Mouse (Mus musculus): ENCODE measurements around the gene Gm42742. TPM values are rescaled to one million over a fixed set of nuclear protein-coding genes. Genes with fewer than 3 reads are reported as not detected.

Gene Gm42742
- polyA plus RNA-seq, 1 experiment from 2014 or later = 10.7 TPM

DNA sequence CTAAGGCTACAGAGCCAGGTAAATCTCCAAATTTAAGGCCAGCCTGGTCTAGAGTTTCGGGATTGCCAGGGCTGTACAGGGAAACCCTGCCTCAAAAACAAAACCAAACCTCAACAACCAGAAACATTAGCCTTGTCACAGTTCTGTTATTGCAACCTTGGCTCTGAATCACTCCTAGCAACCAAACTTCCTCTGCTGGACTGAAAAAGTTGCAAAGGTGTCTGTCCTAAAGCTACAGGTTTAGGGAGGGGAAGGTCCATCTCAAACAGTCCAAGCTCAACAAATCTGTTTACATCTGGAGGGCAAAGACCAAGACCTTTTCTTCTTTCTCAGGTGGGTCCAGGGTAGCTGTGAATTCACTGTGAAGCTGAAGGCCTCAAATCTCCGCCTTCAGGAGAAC, 9.8 kb downstream of the Gm42742 start:
- 74% methylated on average over 2 of the region's 2 CpGs for WGBS (ENCODE audit: insufficient replicate concordance)
- no peaks in the 10 kb centered on the region for H3K9me3 ChIP-seq (replicated peaks; ENCODE audit: control insufficient read depth, low read length)
- peaks cover 9% of the 10 kb centered on the region; the same call in 1 of the 2 replicates for H3K36me3 ChIP-seq (ENCODE audit: control insufficient read depth, insufficient read depth)
- no peaks in the 10 kb centered on the region for H3K27me3 ChIP-seq (ENCODE audit: control insufficient read depth, insufficient read depth, low read depth, low read length)
- no peak overlapping the region for H3K27ac ChIP-seq (ENCODE audit: low read length)
- no peak overlapping the region for H3K9ac ChIP-seq (ENCODE audit: low read depth, low read length)
- peaks cover 50% of the 10 kb centered on the region for H3K4me1 ChIP-seq (ENCODE audit: control insufficient read depth, low read depth, low read length)
- no peak overlapping the region for H3K4me2 ChIP-seq (ENCODE audit: low read depth, low read length)
- no peak for ATAC-seq (ENCODE audit: low read depth)
- H3K4me3 ChIP-seq (ENCODE audit: low read depth, low read length) = no peak overlapping the region

DNA sequence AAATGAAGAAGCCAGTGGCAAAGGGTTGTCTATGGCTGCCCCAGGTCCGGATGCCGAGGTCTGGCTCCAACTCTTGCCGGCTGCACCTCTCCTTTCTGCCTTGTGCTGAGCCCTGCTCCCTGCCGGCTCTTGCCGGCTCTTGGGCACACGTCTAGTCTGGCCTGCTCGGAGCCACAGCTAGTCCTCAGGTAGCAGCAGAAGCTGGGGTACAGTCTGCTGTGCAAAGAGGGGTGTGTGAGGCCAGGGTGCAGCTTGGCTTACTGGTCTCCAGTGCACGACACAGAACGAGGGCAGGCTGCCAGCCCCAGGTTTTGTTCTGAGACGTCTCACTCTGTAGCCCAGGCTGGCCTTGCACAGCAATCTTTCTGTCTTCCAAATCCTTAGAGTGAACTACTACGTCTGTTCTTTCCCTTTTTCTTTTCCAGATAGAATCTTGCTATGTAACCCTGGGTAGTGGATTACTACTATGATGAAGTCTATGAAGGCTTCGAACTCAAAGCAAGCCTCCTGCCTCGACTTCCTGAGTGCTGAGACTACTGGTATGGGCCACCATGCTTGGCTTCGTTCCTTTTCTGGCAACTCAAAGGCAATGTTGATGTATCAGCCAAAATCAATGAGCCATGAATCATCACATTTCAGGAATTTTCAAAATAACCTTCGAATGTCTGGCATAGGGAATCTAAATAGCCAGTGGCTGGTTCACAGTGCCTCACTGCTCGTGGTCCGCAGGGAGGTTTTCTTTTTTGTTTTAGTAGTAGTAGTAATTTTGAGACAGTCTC, 11.4 kb downstream of the Gm42742 start:
- Histone ChIP-seq H3K4me3 (ENCODE audit: low read depth, low read length) (no peak overlapping the region), H3K9me3 (replicated peaks; ENCODE audit: control insufficient read depth, low read length) (no peaks in the 10 kb centered on the region), H3K27me3 (ENCODE audit: control insufficient read depth, insufficient read depth, low read depth, low read length) (no peaks in the 10 kb centered on the region), H3K4me2 (ENCODE audit: low read depth, low read length) (0 out of 2 replicates have a peak overlapping the region, but pooled peaks have one; percentile 49), H3K36me3 (ENCODE audit: control insufficient read depth, insufficient read depth) (peaks cover 6% of the 10 kb centered on the region; the same call in 1 of the 2 replicates), H3K9ac (ENCODE audit: low read depth, low read length) (peak overlapping the region; percentile 10; the same call in 1 of the 2 replicates), H3K27ac (ENCODE audit: low read length) (peak overlapping the region; percentile 87), H3K4me1 (ENCODE audit: control insufficient read depth, low read depth, low read length) (peaks cover 37% of the 10 kb centered on the region)
- WGBS (ENCODE audit: insufficient replicate concordance) = 76% methylated on average over 17 of the region's 17 CpGs
- no peak for ATAC-seq (ENCODE audit: low read depth)

DNA sequence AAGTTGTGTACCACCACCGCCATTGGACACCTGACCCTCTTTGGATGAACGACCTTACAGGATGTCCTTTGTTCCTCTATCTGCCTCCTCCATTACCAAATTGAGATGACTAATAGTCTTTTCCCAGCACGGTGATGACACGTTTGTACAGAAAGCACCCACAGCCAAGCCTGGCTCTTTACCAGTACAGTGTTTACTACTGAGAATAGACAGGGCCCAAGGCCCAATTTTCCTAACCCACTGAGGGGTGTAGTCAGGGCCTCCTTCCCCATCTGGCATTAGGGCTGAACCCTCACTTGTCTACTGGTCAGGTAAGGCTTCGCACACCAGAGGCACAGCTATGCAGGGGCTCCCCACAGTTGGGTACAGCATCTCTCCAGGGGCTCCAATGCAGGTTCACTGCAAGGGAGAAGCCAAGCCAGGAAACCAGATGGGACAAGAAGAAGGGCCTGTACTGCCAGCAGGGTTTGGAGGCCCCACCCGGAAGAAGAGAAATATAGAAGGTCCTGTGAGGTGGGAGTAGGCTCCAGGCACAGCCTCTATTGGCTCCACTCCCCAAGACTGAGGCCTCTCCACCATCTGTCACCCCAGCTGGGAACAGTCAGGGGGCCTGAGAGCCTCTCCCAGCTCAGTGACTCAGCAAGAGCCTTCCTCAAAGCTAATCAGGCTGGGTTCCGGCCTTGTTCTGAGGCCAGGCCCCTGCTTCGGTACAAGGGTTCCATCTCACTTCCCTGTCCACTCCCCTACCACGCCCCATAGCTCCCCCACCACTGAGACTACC, 12.5 kb downstream of the Gm42742 start:
- Histone ChIP-seq H3K4me1 (ENCODE audit: control insufficient read depth, low read depth, low read length) (peaks cover 28% of the 10 kb centered on the region), H3K27me3 (ENCODE audit: control insufficient read depth, insufficient read depth, low read depth, low read length) (no peaks in the 10 kb centered on the region), H3K27ac (ENCODE audit: low read length) (peak overlapping the region; percentile 87), H3K4me3 (ENCODE audit: low read depth, low read length) (no peak overlapping the region), H3K36me3 (ENCODE audit: control insufficient read depth, insufficient read depth) (peaks cover 5% of the 10 kb centered on the region; the same call in 1 of the 2 replicates), H3K9ac (ENCODE audit: low read depth, low read length) (peak overlapping the region; percentile 54), H3K9me3 (replicated peaks; ENCODE audit: control insufficient read depth, low read length) (no peaks in the 10 kb centered on the region), H3K4me2 (ENCODE audit: low read depth, low read length) (peak overlapping the region; percentile 49)
- ATAC-seq (ENCODE audit: low read depth) = peak; percentile 92
- 33% methylated on average over 9 of the region's 9 CpGs for WGBS (ENCODE audit: insufficient replicate concordance)

DNA sequence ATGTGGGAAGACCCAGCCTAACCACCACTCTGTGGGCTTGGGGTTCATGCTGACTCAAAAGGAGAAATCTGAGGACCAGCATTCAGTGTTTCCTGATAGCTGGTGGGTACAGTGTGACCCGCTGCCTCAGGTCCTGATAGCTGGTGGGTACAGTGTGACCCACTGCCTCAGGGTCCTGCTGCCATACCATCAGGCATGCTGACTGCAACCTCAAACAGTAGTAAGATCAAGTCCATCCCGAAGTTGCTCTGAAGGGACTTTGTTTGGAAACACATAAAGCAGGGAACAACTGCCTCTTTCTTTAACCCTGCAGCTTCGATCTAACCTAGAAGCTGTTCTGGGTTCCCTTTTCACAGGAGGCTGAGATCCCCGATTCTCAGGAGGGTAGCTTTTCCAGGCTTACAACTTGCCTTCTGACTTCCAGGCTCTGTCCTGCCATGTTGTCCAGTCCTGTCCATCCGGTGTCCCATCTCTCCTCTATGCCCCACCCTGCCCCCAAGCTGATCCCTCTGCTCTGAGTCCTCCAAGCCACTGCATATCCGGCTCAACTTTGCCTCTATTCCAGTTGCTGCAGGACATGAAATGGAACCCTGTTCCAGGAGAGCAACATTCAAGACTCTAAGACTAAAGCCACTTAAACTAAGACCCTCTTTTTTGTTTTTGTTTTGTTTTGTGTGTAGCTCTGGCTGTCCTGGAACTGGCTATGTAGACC, 13.4 kb downstream of the Gm42742 start:
- no peaks in the 10 kb centered on the region for H3K9me3 ChIP-seq (replicated peaks; ENCODE audit: control insufficient read depth, low read length)
- no peak for ATAC-seq (ENCODE audit: low read depth)
- 80% methylated on average over 6 of the region's 6 CpGs for WGBS (ENCODE audit: insufficient replicate concordance)
- H3K36me3 ChIP-seq (ENCODE audit: control insufficient read depth, insufficient read depth) = no peaks in the 10 kb centered on the region
- no peak overlapping the region for H3K9ac ChIP-seq (ENCODE audit: low read depth, low read length)
- H3K27ac ChIP-seq (ENCODE audit: low read length) = no peak overlapping the region
- H3K27me3 ChIP-seq (ENCODE audit: control insufficient read depth, insufficient read depth, low read depth, low read length) = no peaks in the 10 kb centered on the region
- peaks cover 25% of the 10 kb centered on the region for H3K4me1 ChIP-seq (ENCODE audit: control insufficient read depth, low read depth, low read length)
- H3K4me2 ChIP-seq (ENCODE audit: low read depth, low read length) = no peak overlapping the region
- H3K4me3 ChIP-seq (ENCODE audit: low read depth, low read length) = no peak overlapping the region

DNA sequence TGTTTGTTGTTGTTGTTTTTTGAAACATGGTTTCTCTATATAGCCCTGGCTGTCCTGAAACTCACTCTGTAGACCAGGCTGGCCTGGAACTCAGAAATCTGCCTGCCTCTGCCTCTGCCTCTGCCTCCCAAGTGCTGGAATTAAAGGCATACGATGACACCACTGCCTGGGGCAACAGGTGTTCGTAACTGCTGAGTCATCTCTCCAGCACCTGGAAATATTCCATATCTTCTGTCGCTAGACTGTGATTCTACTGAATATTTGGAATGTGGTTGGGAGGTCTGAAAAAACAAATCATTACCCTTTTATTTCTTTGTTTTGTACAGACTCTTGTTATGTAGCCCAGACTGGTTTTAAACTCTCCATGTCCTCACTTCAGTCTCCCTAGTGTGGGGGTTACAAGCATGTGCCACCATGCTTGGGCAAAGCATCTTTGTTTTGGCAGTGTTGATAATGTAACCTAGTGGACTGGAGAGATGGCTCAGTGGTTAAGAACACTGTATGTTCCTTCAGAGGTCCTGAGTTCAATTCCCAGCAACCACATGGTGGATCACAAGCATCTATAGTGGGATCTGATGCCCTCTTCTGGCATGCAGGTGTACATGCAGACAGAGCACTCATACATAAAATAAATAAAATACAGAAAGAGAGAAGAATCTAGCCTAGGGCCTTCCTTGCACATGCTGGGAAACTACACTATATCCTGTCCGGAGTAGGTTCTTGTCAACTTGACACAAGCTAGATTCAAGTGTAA, 16.6 kb downstream of the Gm42742 start:
- H3K9me3 ChIP-seq (replicated peaks; ENCODE audit: control insufficient read depth, low read length) = no peaks in the 10 kb centered on the region
- no peaks in the 10 kb centered on the region for H3K27me3 ChIP-seq (ENCODE audit: control insufficient read depth, insufficient read depth, low read depth, low read length)
- no peaks in the 10 kb centered on the region for H3K36me3 ChIP-seq (ENCODE audit: control insufficient read depth, insufficient read depth)
- no peak for ATAC-seq (ENCODE audit: low read depth)
- no peak overlapping the region for H3K27ac ChIP-seq (ENCODE audit: low read length)
- peaks cover 20% of the 10 kb centered on the region for H3K4me1 ChIP-seq (ENCODE audit: control insufficient read depth, low read depth, low read length)
- WGBS (ENCODE audit: insufficient replicate concordance) = 82% methylated on average over 4 of the region's 4 CpGs
- H3K4me2 ChIP-seq (ENCODE audit: low read depth, low read length) = no peak overlapping the region
- no peak overlapping the region for H3K9ac ChIP-seq (ENCODE audit: low read depth, low read length)
- no peak overlapping the region for H3K4me3 ChIP-seq (ENCODE audit: low read depth, low read length)

DNA sequence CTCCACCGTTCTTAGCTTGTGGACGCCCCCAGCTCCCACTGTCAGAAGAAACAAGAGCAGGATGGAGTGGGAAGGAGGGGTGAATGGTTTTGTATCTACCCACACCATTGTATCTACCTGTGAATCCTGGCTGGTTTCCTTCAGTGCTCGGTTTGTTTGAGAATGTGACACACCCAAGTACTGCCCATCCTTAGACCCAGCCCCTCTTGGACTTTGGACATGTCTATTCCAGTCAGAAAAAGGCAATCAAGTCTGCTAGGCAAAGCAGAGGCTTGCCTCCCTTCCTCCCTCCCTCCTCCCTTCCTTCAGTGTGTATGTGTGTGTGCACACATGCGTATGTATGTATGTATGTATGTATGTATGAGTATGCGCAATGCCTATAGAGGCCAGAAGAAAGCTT, 17.3 kb downstream of the Gm42742 start:
- WGBS (ENCODE audit: insufficient replicate concordance) = 70% methylated on average over 5 of the region's 5 CpGs
- Histone ChIP-seq H3K9ac (ENCODE audit: low read depth, low read length) (no peak overlapping the region), H3K4me1 (ENCODE audit: control insufficient read depth, low read depth, low read length) (peaks cover 13% of the 10 kb centered on the region), H3K36me3 (ENCODE audit: control insufficient read depth, insufficient read depth) (no peaks in the 10 kb centered on the region), H3K9me3 (replicated peaks; ENCODE audit: control insufficient read depth, low read length) (no peaks in the 10 kb centered on the region), H3K4me3 (ENCODE audit: low read depth, low read length) (no peak overlapping the region), H3K27ac (ENCODE audit: low read length) (no peak overlapping the region), H3K4me2 (ENCODE audit: low read depth, low read length) (no peak overlapping the region), H3K27me3 (ENCODE audit: control insufficient read depth, insufficient read depth, low read depth, low read length) (no peaks in the 10 kb centered on the region)
- no peak for ATAC-seq (ENCODE audit: low read depth)

DNA sequence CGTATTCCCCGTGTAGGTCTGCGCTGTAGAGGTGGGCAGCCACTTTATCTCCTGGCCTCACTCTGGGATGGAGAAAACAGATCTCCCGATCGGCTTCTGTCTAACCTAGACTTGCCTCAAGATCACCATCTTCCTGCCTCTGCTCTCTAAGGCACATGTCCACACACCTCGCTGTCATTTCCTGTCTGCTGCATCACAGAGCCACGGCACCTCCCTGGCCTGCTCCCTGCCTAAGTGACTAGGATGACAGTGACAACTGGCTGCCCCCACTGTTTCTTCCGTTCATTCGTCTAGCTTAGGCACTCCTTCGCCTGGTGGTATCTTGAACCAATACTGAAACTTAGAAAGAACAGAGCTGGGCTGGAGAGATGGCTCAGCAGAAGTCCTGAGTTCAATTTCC, 21.3 kb downstream of the Gm42742 start:
- Histone ChIP-seq H3K9me3 (replicated peaks; ENCODE audit: control insufficient read depth, low read length) (no peaks in the 10 kb centered on the region), H3K27ac (ENCODE audit: low read length) (no peak overlapping the region), H3K4me3 (ENCODE audit: low read depth, low read length) (no peak overlapping the region), H3K27me3 (ENCODE audit: control insufficient read depth, insufficient read depth, low read depth, low read length) (no peaks in the 10 kb centered on the region), H3K4me2 (ENCODE audit: low read depth, low read length) (no peak overlapping the region), H3K36me3 (ENCODE audit: control insufficient read depth, insufficient read depth) (no peaks in the 10 kb centered on the region), H3K4me1 (ENCODE audit: control insufficient read depth, low read depth, low read length) (no peaks in the 10 kb centered on the region), H3K9ac (ENCODE audit: low read depth, low read length) (no peak overlapping the region)
- no peak for ATAC-seq (ENCODE audit: low read depth)
- WGBS (ENCODE audit: insufficient replicate concordance) = 52% methylated on average over 10 of the region's 10 CpGs

DNA sequence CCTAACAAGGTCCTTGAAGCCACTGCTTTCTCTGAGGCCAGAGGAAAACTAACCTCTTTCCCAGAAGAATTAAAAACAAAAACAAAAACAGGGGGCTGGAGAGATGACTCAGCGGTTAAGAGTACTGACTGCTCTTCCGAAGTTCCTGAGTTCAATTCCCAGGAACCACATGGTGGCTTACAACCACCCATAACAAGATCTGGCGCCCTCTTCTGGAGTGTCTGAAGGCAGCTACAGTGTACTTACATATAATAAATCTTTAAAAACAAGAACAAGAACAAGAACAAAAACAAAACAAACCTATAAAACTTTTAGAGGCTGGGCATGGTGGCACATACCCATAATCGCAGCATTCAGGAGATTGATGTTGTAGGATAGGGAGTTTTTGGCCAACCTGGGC, 24.4 kb downstream of the Gm42742 start:
- Histone ChIP-seq H3K4me3 (ENCODE audit: low read depth, low read length) (no peak overlapping the region), H3K9ac (ENCODE audit: low read depth, low read length) (no peak overlapping the region), H3K4me1 (ENCODE audit: control insufficient read depth, low read depth, low read length) (no peaks in the 10 kb centered on the region), H3K9me3 (replicated peaks; ENCODE audit: control insufficient read depth, low read length) (no peaks in the 10 kb centered on the region), H3K27ac (ENCODE audit: low read length) (no peak overlapping the region), H3K4me2 (ENCODE audit: low read depth, low read length) (no peak overlapping the region), H3K36me3 (ENCODE audit: control insufficient read depth, insufficient read depth) (no peaks in the 10 kb centered on the region), H3K27me3 (ENCODE audit: control insufficient read depth, insufficient read depth, low read depth, low read length) (no peaks in the 10 kb centered on the region)
- WGBS (ENCODE audit: insufficient replicate concordance) = 74% methylated on average over 4 of the region's 4 CpGs
- ATAC-seq (ENCODE audit: low read depth) = no peak

Measured in liver, embryonic 16.5 days (tissue).